Mouse (Mus musculus) limb, embryonic 10.5 days (tissue): Measurements from ENCODE around the gene Slc35e2. TPM values are rescaled to one million over a fixed set of nuclear protein-coding genes. Genes with fewer than 3 reads are reported as not detected.
"Not testable (repeated sequence)": the region's sequence is repeated elsewhere in the genome, so short reads cannot be mapped to it uniquely, and the experiment has no call there.

Experiments used
- DNase-seq: peaks from one replicate; pipeline ENCODE4 v3.0.0-alpha.2; 2017; ENCODE audit warnings: low spot score
- H3K27ac ChIP-seq: fragments of 300-500 bp; sonication (generic); 2 replicates; pipeline ENCODE4 v1.5.1; 2016; ENCODE audit warnings: mild to moderate bottlenecking
- H3K27me3 ChIP-seq: fragments of 300-500 bp; sonication (generic); 2 replicates; pipeline ENCODE4 v1.6.1; 2016; ENCODE audit warnings: low read depth, mild to moderate bottlenecking; ENCODE audit not compliant: poor library complexity, severe bottlenecking
- H3K36me3 ChIP-seq: fragments of 300-500 bp; sonication (generic); 2 replicates; pipeline ENCODE4 v1.6.1; 2016; ENCODE audit warnings: mild to moderate bottlenecking, moderate library complexity
- H3K4me1 ChIP-seq: fragments of 300-500 bp; sonication (generic); 2 replicates; pipeline ENCODE4 v1.6.1; 2016
- H3K4me3 ChIP-seq: fragments of 300-500 bp; sonication (generic); 2 replicates; pipeline ENCODE4 v1.5.1; 2016; ENCODE audit warnings: mild to moderate bottlenecking, moderate library complexity
- H3K9me3 ChIP-seq: fragments of 300-500 bp; sonication (generic); replicated peaks from 2 replicates; pipeline ENCODE4 v1.6.1; 2016; ENCODE audit warnings: mild to moderate bottlenecking
- WGBS: fragments of 180-500 bp; shearing (Covaris S2); methylation state at CpG from one replicate; pipeline ENCODE4 v1.1.7; 2016; 5-methylcytosine and 5-hydroxymethylcytosine counted together
- polyA plus RNA-seq: library from polyadenylated mRNA; unstranded; fragments of >200 nt; fragmentation: Nextera tagmentation; extraction: Ambion mirVana; gene quantifications from 2 replicates; pipeline ENCODE4 v1.2.1, GENCODE M21; 2016

Slc35e2 gene
- polyA plus RNA-seq, 1 experiment from 2014 or later: 13.6 TPM

GRCm38 (mm10) chr4:155606825-155607224 is 5.6 kb downstream of the Slc35e2 start:
- DNase-seq: no peak
- H3K27ac ChIP-seq: no peak overlapping the region
- 91% methylated on average over 2 of the region's 2 CpGs for WGBS
- H3K9me3 ChIP-seq: no peaks in the 10 kb centered on the region
- H3K27me3 ChIP-seq: no peaks in the 10 kb centered on the region
- no peak overlapping the region for H3K4me3 ChIP-seq
- peaks cover 11% of the 10 kb centered on the region for H3K4me1 ChIP-seq
- peaks cover 80% of the 10 kb centered on the region for H3K36me3 ChIP-seq

GRCm38 (mm10) chr4:155611860-155612259 is 10.6 kb downstream of the Slc35e2 start:
- peaks cover 85% of the 10 kb centered on the region for H3K36me3 ChIP-seq
- no peak for DNase-seq
- no peak overlapping the region for H3K27ac ChIP-seq
- no peaks in the 10 kb centered on the region for H3K9me3 ChIP-seq
- no peaks in the 10 kb centered on the region for H3K27me3 ChIP-seq
- H3K4me1 ChIP-seq: no peaks in the 10 kb centered on the region
- no peak overlapping the region for H3K4me3 ChIP-seq
- 94% methylated on average over 3 of the region's 3 CpGs for WGBS

- no peaks in the 10 kb centered on the region for H3K4me1 ChIP-seq
- DNase-seq: no peak
- H3K9me3 ChIP-seq: no peaks in the 10 kb centered on the region
- WGBS: 97% methylated on average over 3 of the region's 3 CpGs
- no peak overlapping the region for H3K4me3 ChIP-seq
- no peaks in the 10 kb centered on the region for H3K27me3 ChIP-seq
- no peak overlapping the region for H3K27ac ChIP-seq
- H3K36me3 ChIP-seq: peaks cover 87% of the 10 kb centered on the region
These were observed 12.0 kb downstream of the Slc35e2 start for GRCm38 (mm10) chr4:155613264-155613663.

- 97% methylated on average over 5 of the region's 5 CpGs for WGBS
- no peak overlapping the region for H3K27ac ChIP-seq
- no peak overlapping the region for H3K4me3 ChIP-seq
- H3K27me3 ChIP-seq: no peaks in the 10 kb centered on the region
- H3K4me1 ChIP-seq: peaks cover under 1% of the 10 kb centered on the region; the same call in 1 of the 2 replicates
- DNase-seq: no peak
- H3K9me3 ChIP-seq: no peaks in the 10 kb centered on the region
- H3K36me3 ChIP-seq: peaks cover 86% of the 10 kb centered on the region
These were observed 17.1 kb downstream of the Slc35e2 start for GRCm38 (mm10) chr4:155618321-155618720.

- H3K4me3 ChIP-seq: peak within 1 kb of the TSS; percentile 78
- peak; percentile 98 for DNase-seq
- peaks cover 12% of the 10 kb centered on the region; the same call in 1 of the 2 replicates for H3K4me1 ChIP-seq
- H3K9me3 ChIP-seq: no peaks in the 10 kb centered on the region
- H3K36me3 ChIP-seq: peaks cover 53% of the 10 kb centered on the region
- WGBS: under 1% methylated on average over 81 of the region's 84 CpGs
- H3K27ac ChIP-seq: peak within 1 kb of the TSS; percentile 86
- H3K27me3 ChIP-seq: no peaks in the 10 kb centered on the region
These were observed 23.4 kb downstream of the Slc35e2 start, which contains the start of gene Cdk11b for GRCm38 (mm10) chr4:155624338-155625291. TSS of gene Cdk11b (plus strand) at chr4:155624854.

- no peak for DNase-seq
- no peaks in the 10 kb centered on the region for H3K27me3 ChIP-seq
- no peaks in the 10 kb centered on the region for H3K9me3 ChIP-seq
- 90% methylated on average over 6 of the region's 6 CpGs for WGBS
- peaks cover 82% of the 10 kb centered on the region for H3K36me3 ChIP-seq
- no peak overlapping the region for H3K4me3 ChIP-seq
- H3K27ac ChIP-seq: no peak overlapping the region
- H3K4me1 ChIP-seq: 0 out of 2 replicates have a peak, but pooled peaks cover 3% of the 10 kb centered on the region
These were observed 29.1 kb downstream of the Slc35e2 start for GRCm38 (mm10) chr4:155630267-155630666.

GRCm38 (mm10) chr4:155635766-155636499 is 34.7 kb downstream of the Slc35e2 start:
- no peaks in the 10 kb centered on the region for H3K9me3 ChIP-seq
- peaks cover 98% of the 10 kb centered on the region for H3K36me3 ChIP-seq
- H3K27me3 ChIP-seq: no peaks in the 10 kb centered on the region
- H3K27ac ChIP-seq: no peak overlapping the region
- no peak overlapping the region for H3K4me3 ChIP-seq
- no peaks in the 10 kb centered on the region for H3K4me1 ChIP-seq
- no peak for DNase-seq

GRCm38 (mm10) chr4:155643531-155643930 is 42.3 kb downstream of the Slc35e2 start:
- no peak overlapping the region for H3K4me3 ChIP-seq
- no peak for DNase-seq
- no peaks in the 10 kb centered on the region for H3K4me1 ChIP-seq
- H3K27ac ChIP-seq: no peak overlapping the region
- H3K9me3 ChIP-seq: no peaks in the 10 kb centered on the region
- peaks cover 96% of the 10 kb centered on the region for H3K36me3 ChIP-seq
- H3K27me3 ChIP-seq: no peaks in the 10 kb centered on the region
- WGBS: 98% methylated on average over 1 of the region's 1 CpGs

GRCm38 (mm10) chr4:155645308-155645707 is 44.1 kb downstream of the Slc35e2 start, which contains the start of gene Gm10563:
TSS of gene Gm10563 (minus strand) at chr4:155645408.
- WGBS: 90% methylated on average over 2 of the region's 2 CpGs
- not testable (repeated sequence) for H3K27me3 ChIP-seq, H3K27ac ChIP-seq, H3K9me3 ChIP-seq, H3K4me3 ChIP-seq, DNase-seq, H3K4me1 ChIP-seq
- H3K36me3 ChIP-seq: peaks cover 98% of the 10 kb centered on the region

GRCm38 (mm10) chr4:155645721-155646120 is 44.5 kb downstream of the Slc35e2 start:
- H3K27me3 ChIP-seq: peaks cover 4% of the 10 kb centered on the region
- no peak overlapping the region for H3K4me3 ChIP-seq
- H3K9me3 ChIP-seq: no peaks in the 10 kb centered on the region
- no peak for DNase-seq
- no peaks in the 10 kb centered on the region for H3K4me1 ChIP-seq
- no peak overlapping the region for H3K27ac ChIP-seq
- H3K36me3 ChIP-seq: peaks cover 98% of the 10 kb centered on the region
- 96% methylated on average over 5 of the region's 5 CpGs for WGBS

GRCm38 (mm10) chr4:155649355-155649754 is 48.1 kb downstream of the Slc35e2 start:
- no peaks in the 10 kb centered on the region for H3K9me3 ChIP-seq
- H3K27ac ChIP-seq: no peak overlapping the region
- H3K36me3 ChIP-seq: peaks cover 80% of the 10 kb centered on the region
- no peak for DNase-seq
- 92% methylated on average over 11 of the region's 11 CpGs for WGBS
- peaks cover 33% of the 10 kb centered on the region for H3K4me1 ChIP-seq
- no peak overlapping the region for H3K4me3 ChIP-seq
- peaks cover 40% of the 10 kb centered on the region for H3K27me3 ChIP-seq

- H3K27ac ChIP-seq: no peak overlapping the region
- peaks cover 44% of the 10 kb centered on the region for H3K4me1 ChIP-seq
- H3K36me3 ChIP-seq: peaks cover 71% of the 10 kb centered on the region
- 68% methylated on average over 15 of the region's 15 CpGs for WGBS
- no peak for DNase-seq
- H3K9me3 ChIP-seq: no peaks in the 10 kb centered on the region
- H3K4me3 ChIP-seq: peak overlapping the region; percentile 65; the same call in 1 of the 2 replicates
- H3K27me3 ChIP-seq: peaks cover 64% of the 10 kb centered on the region
These were observed 50.5 kb downstream of the Slc35e2 start for GRCm38 (mm10) chr4:155651553-155652269.
